Mouse (Mus musculus) liver, postnatal 0 days (tissue): ENCODE measurements around the gene Stac. TPM values are rescaled to one million over a fixed set of nuclear protein-coding genes. Genes with fewer than 3 reads are reported as not detected.

Experiments used
- ATAC-seq: fragments of 200-750 bp; cut with Nextera tagmentation; 2 replicates; pipeline ENCODE4 v1.8.0; 2017; ENCODE audit warnings: mild to moderate bottlenecking, moderate library complexity
- DNase-seq: peaks from one replicate; pipeline ENCODE4 v3.0.0-alpha.2; 2016
- H3K27ac ChIP-seq: fragments of 300-500 bp; sonication (generic); 2 replicates; pipeline ENCODE4 v1.5.1; 2014; ENCODE audit warnings: antibody characterized with exemption, moderate library complexity, mild to moderate bottlenecking, low read depth
- H3K27me3 ChIP-seq: fragments of 300-500 bp; sonication (generic); 2 replicates; pipeline ENCODE4 v1.6.1; 2014; ENCODE audit warnings: low read length, control low read depth, mixed read lengths; ENCODE audit not compliant: insufficient read depth
- H3K36me3 ChIP-seq: fragments of 300-500 bp; sonication (generic); replicated peaks from 2 replicates; pipeline ENCODE4 v1.6.1; 2014; ENCODE audit warnings: mild to moderate bottlenecking, control low read depth, low read length, moderate library complexity, mixed read lengths; ENCODE audit not compliant: insufficient read depth
- H3K4me1 ChIP-seq: fragments of 300-500 bp; sonication (generic); 2 replicates; pipeline ENCODE4 v1.6.1; 2014; ENCODE audit warnings: antibody characterized with exemption, mild to moderate bottlenecking, control low read depth; ENCODE audit not compliant: insufficient read depth
- H3K4me2 ChIP-seq: fragments of 300-500 bp; sonication (generic); 2 replicates; pipeline ENCODE4 v1.6.1; 2014; ENCODE audit warnings: low read depth, mild to moderate bottlenecking, low read length, moderate library complexity, mixed read lengths
- H3K4me3 ChIP-seq: fragments of 300-500 bp; sonication (generic); 2 replicates; pipeline ENCODE4 v1.5.1; 2014; ENCODE audit warnings: low read depth, low read length
- H3K9ac ChIP-seq: fragments of 300-500 bp; sonication (generic); replicated peaks from 2 replicates; pipeline ENCODE4 v1.6.1; 2014; ENCODE audit warnings: mild to moderate bottlenecking, moderate library complexity
- H3K9me3 ChIP-seq: fragments of 300-500 bp; sonication (generic); 2 replicates; pipeline ENCODE4 v1.6.1; 2016; ENCODE audit warnings: mild to moderate bottlenecking, control low read depth, low read length, mixed read lengths
- CTCF ChIP-seq: sonication (generic); IDR thresholded peaks from 2 replicates; pipeline ENCODE4 v1.5.1; 2016; ENCODE audit warnings: antibody characterized with exemption, low read depth
- EP300 ChIP-seq: IDR thresholded peaks from 2 replicates; pipeline ENCODE4 v1.6.1; 2016; ENCODE audit warnings: antibody characterized with exemption, low read depth, mild to moderate bottlenecking
- whole genome bisulfite sequencing: fragments of 180-500 bp; shearing (Covaris S2); extraction: QIAGEN DNeasy Blood & Tissue Kit; methylation state at CpG from one replicate; pipeline ENCODE4 v1.1.7; 2014; ENCODE audit not compliant: insufficient replicate concordance; 5-methylcytosine and 5-hydroxymethylcytosine counted together
- polyA plus RNA-seq: library from polyadenylated mRNA; unstranded; fragments of >200 nt; fragmentation: Nextera tagmentation; extraction: Ambion mirVana; gene quantifications from 2 replicates; pipeline ENCODE4 v1.2.1, GENCODE M21; 2015

Stac gene
- 0.05 TPM in 1 of 2 replicates, not detected in the other for polyA plus RNA-seq

DNA sequence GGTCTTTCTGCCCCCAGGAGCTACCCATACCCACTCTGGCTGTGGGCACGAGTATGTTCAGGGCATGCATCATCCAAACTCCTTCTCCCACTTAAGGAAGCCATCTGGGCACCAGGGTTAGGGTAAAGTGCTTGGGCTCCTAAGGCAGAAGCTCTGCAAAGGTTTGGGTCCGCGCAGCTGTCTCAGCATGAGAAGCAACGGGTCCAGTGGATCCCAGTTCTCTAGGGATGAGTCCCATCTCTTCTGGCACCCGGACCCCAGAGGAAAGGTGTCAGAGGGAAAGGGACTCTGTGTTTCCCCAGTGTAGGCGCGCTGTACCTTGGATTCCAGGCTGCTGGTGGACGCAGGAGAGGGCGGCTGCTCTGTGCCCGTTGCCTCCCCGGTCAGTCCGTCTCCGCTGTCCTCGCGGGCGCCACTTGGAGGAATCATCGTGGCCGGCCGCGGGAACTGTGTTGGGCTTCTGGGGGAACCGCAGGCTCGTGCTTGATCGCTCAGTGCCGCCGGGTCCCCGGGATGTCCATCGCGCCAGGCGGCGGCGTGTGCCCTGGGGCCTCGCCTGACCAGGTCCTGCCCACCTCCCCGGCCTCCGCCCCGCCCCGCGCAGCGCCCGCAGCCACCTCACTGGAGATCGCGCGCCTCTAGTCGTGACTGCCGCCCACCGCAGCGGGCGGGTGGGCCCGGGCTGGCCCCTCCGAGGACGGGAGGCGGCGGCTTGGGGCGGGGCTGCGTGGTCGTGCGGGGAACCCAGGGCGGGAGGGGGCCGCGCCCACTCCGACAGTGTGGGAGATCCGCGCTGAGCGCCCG is at the start of gene Stac:
Gene Stac, minus strand, starts transcription at position 669 of the 804 bp plus-strand sequence.
- Histone ChIP-seq H3K27ac (no peak within 1 kb of the TSS), H3K4me2 (peak within 1 kb of the TSS; percentile 68), H3K9me3 (no peaks in the 10 kb centered on the region), H3K4me1 (no peaks in the 10 kb centered on the region; the same call in 1 of the 2 replicates), H3K4me3 (peak within 1 kb of the TSS; percentile 34), H3K36me3 (no peaks in the 10 kb centered on the region), H3K27me3 (peaks cover 28% of the 10 kb centered on the region), H3K9ac (no peak within 1 kb of the TSS)
- TF ChIP-seq CTCF = no peak
- TF ChIP-seq EP300 = no peak
- WGBS = 4% methylated on average over 62 of the region's 64 CpGs
- DNase-seq (peak; percentile 14), ATAC-seq (no peak)

- H3K9ac ChIP-seq = no peak overlapping the region
- WGBS = 50% methylated on average over 10 of the region's 10 CpGs
- no peaks in the 10 kb centered on the region for H3K36me3 ChIP-seq
- H3K4me3 ChIP-seq = no peak overlapping the region
- H3K4me2 ChIP-seq = peak overlapping the region; percentile 50
- TF ChIP-seq EP300 = peak; percentile 36; the same call in 1 of the 2 replicates
- TF ChIP-seq CTCF = no peak
- DNase-seq (peak; percentile 21), ATAC-seq (peak; percentile 74)
- H3K9me3 ChIP-seq = no peaks in the 10 kb centered on the region
- no peaks in the 10 kb centered on the region for H3K27me3 ChIP-seq
- no peak overlapping the region for H3K27ac ChIP-seq
- peaks cover 9% of the 10 kb centered on the region for H3K4me1 ChIP-seq
Measured at GRCm38 (mm10) chr9:111739431-111740245, 49.5 kb upstream of the Stac start.

GRCm38 (mm10) chr9:111739026-111739425 is 48.9 kb upstream of the Stac start:
- peak overlapping the region; percentile 50; the same call in 1 of the 2 replicates for H3K4me2 ChIP-seq

GRCm38 (mm10) chr9:111737796-111738195 is 47.6 kb upstream of the Stac start:
- H3K27me3 ChIP-seq = no peaks in the 10 kb centered on the region
- no peak for ATAC-seq
- no peak for TF ChIP-seq EP300
- TF ChIP-seq CTCF = no peak
- H3K4me1 ChIP-seq = peaks cover 9% of the 10 kb centered on the region
- H3K9ac ChIP-seq = no peak overlapping the region
- H3K4me2 ChIP-seq = no peak overlapping the region
- no peak overlapping the region for H3K27ac ChIP-seq
- no peaks in the 10 kb centered on the region for H3K36me3 ChIP-seq
- WGBS = 72% methylated on average over 2 of the region's 2 CpGs
- no peak overlapping the region for H3K4me3 ChIP-seq
- DNase-seq = no peak
- H3K9me3 ChIP-seq = no peaks in the 10 kb centered on the region

More at GRCm38 (mm10) chr9:111739026-111739425, 48.9 kb upstream of the Stac start:
- Histone ChIP-seq H3K9me3 (no peaks in the 10 kb centered on the region), H3K27ac (no peak overlapping the region), H3K36me3 (no peaks in the 10 kb centered on the region), H3K4me1 (peaks cover 9% of the 10 kb centered on the region), H3K9ac (no peak overlapping the region), H3K27me3 (no peaks in the 10 kb centered on the region), H3K4me3 (no peak overlapping the region)
- TF ChIP-seq EP300 (no peak), CTCF (no peak)
- no peak for ATAC-seq
- WGBS = 47% methylated on average over 3 of the region's 3 CpGs
- no peak for DNase-seq

GRCm38 (mm10) chr9:111735931-111736330 is 45.8 kb upstream of the Stac start:
- Histone ChIP-seq H3K4me2 (no peak overlapping the region), H3K27me3 (no peaks in the 10 kb centered on the region), H3K9me3 (no peaks in the 10 kb centered on the region), H3K4me3 (no peak overlapping the region), H3K4me1 (peaks cover 9% of the 10 kb centered on the region), H3K27ac (no peak overlapping the region), H3K36me3 (no peaks in the 10 kb centered on the region), H3K9ac (no peak overlapping the region)
- TF ChIP-seq EP300 (no peak), CTCF (no peak)
- 80% methylated on average over 3 of the region's 3 CpGs for WGBS
- DNase-seq (no peak), ATAC-seq (no peak)
